Mouse (Mus musculus) embryonic facial prominence, embryonic 14.5 days (tissue): ENCODE data around the gene Sec22c. TPM values are rescaled to one million over a fixed set of nuclear protein-coding genes. Genes with fewer than 3 reads are reported as not detected.

Source experiments
- ATAC-seq: fragments of 200-750 bp; cut with Nextera tagmentation; 2 replicates; pipeline ENCODE4 v1.8.0; 2017; ENCODE audit warnings: low read depth, moderate number of reproducible peaks, moderate TSS enrichment
- DNase-seq: peaks from one replicate; pipeline ENCODE4 v3.0.0-alpha.2; 2015; ENCODE audit warnings: low spot score
- H3K27ac ChIP-seq: fragments of 300-500 bp; sonication (generic); replicated peaks from 2 replicates; pipeline ENCODE4 v1.5.1; 2014; ENCODE audit warnings: low read depth, mild to moderate bottlenecking, low read length, moderate library complexity
- H3K27me3 ChIP-seq: fragments of 300-500 bp; sonication (generic); replicated peaks from 2 replicates; pipeline ENCODE4 v1.6.1; 2014; ENCODE audit warnings: low read length; ENCODE audit not compliant: control insufficient read depth, insufficient read depth
- H3K36me3 ChIP-seq: fragments of 300-500 bp; sonication (generic); 2 replicates; pipeline ENCODE4 v1.6.1; 2014; ENCODE audit warnings: low read length, mixed read lengths; ENCODE audit not compliant: control insufficient read depth, insufficient read depth
- H3K4me1 ChIP-seq: fragments of 300-500 bp; sonication (generic); 2 replicates; pipeline ENCODE4 v1.6.1; 2014; ENCODE audit warnings: antibody characterized with exemption, low read length; ENCODE audit not compliant: control insufficient read depth, insufficient read depth
- H3K4me2 ChIP-seq: fragments of 300-500 bp; sonication (generic); 2 replicates; pipeline ENCODE4 v1.6.1; 2014; ENCODE audit warnings: low read depth, mild to moderate bottlenecking, low read length, moderate library complexity, mixed read lengths
- H3K4me3 ChIP-seq: fragments of 300-500 bp; sonication (generic); 2 replicates; pipeline ENCODE4 v1.5.1; 2014; ENCODE audit warnings: low read depth, mild to moderate bottlenecking, low read length
- H3K9ac ChIP-seq: fragments of 300-500 bp; sonication (generic); 2 replicates; pipeline ENCODE4 v1.6.1; 2014; ENCODE audit warnings: low read depth, mild to moderate bottlenecking, low read length, moderate library complexity, mixed read lengths
- H3K9me3 ChIP-seq: fragments of 300-500 bp; sonication (generic); 2 replicates; pipeline ENCODE4 v1.6.1; 2016; ENCODE audit warnings: low read length; ENCODE audit not compliant: control insufficient read depth
- WGBS: fragments of 180-500 bp; shearing (Covaris S2); extraction: QIAGEN DNeasy Blood & Tissue Kit; methylation state at CpG from one replicate; pipeline ENCODE4 v1.1.7; 2014; 5-methylcytosine and 5-hydroxymethylcytosine counted together
- polyA plus RNA-seq: library from polyadenylated mRNA; unstranded; fragments of >200 nt; fragmentation: Nextera tagmentation; extraction: Ambion mirVana; gene quantifications from 2 replicates; pipeline ENCODE4 v1.2.1, GENCODE M21; 2014

Sec22c gene
- polyA plus RNA-seq, 1 experiment from 2014 or later, result 10.9 TPM

DNA sequence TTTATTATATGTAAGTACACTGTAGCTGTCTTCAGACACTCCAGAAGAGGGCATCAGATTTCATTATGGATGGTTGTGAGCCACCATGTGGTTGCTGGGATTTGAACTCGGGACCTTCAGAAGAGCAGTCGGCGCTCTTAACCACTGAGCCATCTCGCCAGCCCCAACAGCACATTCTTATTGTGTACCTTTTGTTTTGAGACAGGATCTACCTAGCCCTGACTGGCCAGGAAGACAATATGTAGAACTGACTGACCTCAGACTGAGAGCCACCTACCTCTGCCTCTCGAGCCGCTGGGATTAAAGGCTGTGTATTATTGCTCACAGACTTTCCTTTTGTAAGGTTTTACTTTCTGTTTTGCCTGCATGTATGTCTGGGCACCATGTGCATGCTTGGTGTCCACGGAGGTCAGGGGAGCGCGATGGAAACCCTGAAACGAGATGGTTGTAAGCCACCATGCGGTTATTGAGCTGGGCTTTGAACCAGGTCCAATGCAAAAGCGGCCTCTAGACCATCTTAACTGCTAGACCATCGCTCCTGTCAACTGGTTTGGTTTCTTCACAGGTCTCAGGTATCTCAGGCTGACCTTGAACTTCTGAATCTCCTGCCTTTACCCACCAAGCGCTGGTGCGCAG lies 12.9 kb upstream of the Sec22c start:
- H3K4me1 ChIP-seq, result peaks cover 8% of the 10 kb centered on the region
- peak overlapping the region; percentile 98 for H3K9ac ChIP-seq
- peak overlapping the region; percentile 93 for H3K27ac ChIP-seq
- ATAC-seq, result no peak
- no peaks in the 10 kb centered on the region for H3K27me3 ChIP-seq
- peaks cover 5% of the 10 kb centered on the region; the same call in 1 of the 2 replicates for H3K9me3 ChIP-seq
- H3K4me2 ChIP-seq, result peak overlapping the region; percentile 74
- DNase-seq, result no peak
- 66% methylated on average over 15 of the region's 15 CpGs for WGBS
- H3K36me3 ChIP-seq, result peaks cover 4% of the 10 kb centered on the region; the same call in 1 of the 2 replicates
- H3K4me3 ChIP-seq, result peak overlapping the region; percentile 93

DNA sequence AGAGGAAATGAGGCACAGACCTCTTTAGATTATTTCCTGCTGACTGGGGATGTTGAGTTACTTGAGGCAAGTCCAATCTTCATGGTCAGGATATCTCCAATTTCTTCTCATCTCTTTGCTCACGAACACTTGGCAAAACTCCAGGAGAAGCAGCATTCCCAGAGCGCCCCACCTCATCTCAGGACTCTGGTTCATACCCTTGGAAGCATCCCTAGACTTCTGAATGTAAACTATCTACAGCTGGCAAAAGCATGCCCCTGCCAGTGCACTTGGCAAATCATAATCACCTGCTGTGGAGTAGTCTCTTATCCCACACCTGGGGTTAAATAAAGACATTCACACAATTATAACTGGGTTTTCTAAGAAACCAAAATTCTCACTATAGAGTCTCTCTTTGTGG lies 11.8 kb upstream of the Sec22c start:
- Histone ChIP-seq H3K27ac (no peak overlapping the region), H3K27me3 (no peaks in the 10 kb centered on the region), H3K9ac (no peak overlapping the region), H3K4me2 (no peak overlapping the region), H3K4me3 (no peak overlapping the region), H3K36me3 (peaks cover 11% of the 10 kb centered on the region; the same call in 1 of the 2 replicates), H3K9me3 (peaks cover 5% of the 10 kb centered on the region; the same call in 1 of the 2 replicates), H3K4me1 (peaks cover 8% of the 10 kb centered on the region)
- 80% methylated on average over 2 of the region's 2 CpGs for WGBS
- DNase-seq (no peak), ATAC-seq (no peak)

DNA sequence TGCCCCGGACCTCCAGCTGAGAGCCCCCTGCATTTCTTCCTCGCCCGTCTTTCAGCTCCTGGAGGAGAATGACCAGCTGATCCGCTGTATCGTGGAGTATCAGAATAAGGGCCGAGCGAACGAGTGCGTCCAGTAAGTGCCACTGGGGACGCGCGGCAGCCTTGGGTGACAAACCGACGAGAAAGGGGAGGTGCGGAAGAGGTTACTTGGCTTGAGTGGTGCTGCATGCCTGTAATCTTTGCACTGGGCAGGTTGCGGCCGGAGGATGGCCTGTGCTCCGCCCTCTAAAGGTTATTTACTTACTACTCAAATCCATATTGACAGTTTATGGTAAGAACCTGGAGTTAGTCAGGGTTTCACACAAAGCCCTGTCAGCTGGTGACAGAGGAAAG lies 5.3 kb upstream of the Sec22c start:
- Histone ChIP-seq H3K4me3 (peak overlapping the region; percentile 80), H3K36me3 (peaks cover 11% of the 10 kb centered on the region; the same call in 1 of the 2 replicates), H3K9me3 (no peaks in the 10 kb centered on the region), H3K4me1 (peaks cover 9% of the 10 kb centered on the region), H3K9ac (peak overlapping the region; percentile 89), H3K4me2 (peak overlapping the region; percentile 83), H3K27me3 (no peaks in the 10 kb centered on the region), H3K27ac (peak overlapping the region; percentile 93)
- 0% methylated on average over 18 of the region's 18 CpGs for WGBS
- DNase-seq, result no peak
- peak; percentile 9; the same call in 1 of the 2 replicates for ATAC-seq

DNA sequence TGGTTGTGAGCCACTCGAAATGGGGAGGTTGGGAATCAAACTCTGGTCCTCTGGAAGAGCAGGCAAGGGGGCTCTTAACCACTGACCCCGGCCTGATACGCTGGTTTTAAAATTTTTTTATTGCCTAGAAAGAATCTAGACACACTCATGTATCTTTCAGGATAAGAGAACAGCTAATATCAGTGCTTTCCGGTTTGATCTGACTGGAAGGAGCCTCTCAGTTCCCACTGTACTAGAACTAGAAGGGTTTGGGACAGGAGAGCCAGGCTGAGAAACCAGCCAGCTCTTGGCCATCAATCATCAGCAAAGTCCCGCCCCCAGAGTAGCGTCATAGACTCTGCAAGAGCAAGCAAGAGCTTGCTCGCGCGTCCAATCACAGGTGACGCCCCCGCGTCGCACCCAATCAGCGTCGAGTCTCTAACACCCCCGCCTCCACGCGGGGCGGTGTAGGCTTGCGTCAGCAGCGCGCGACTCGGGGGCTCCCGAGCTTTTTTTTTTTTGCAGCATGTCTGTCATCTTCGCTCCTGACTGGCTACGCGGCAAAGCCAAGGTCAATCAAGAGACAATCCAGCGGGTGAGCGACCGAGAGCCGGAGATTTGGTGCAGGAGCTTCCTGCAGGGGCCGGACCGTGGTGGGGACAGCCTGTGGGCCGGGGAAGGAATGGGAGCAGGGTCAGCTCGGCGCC lies 4.8 kb upstream of the Sec22c start, which contains the start of gene Ss18l2:
Gene Ss18l2, plus strand, starts transcription at position 432 of the 686 bp plus-strand sequence.
- H3K9me3 ChIP-seq, result no peaks in the 10 kb centered on the region
- peaks cover 13% of the 10 kb centered on the region for H3K4me1 ChIP-seq
- H3K4me2 ChIP-seq, result peak within 1 kb of the TSS; percentile 83
- H3K27ac ChIP-seq, result peak within 1 kb of the TSS; percentile 93
- peaks cover 11% of the 10 kb centered on the region; the same call in 1 of the 2 replicates for H3K36me3 ChIP-seq
- ATAC-seq, result peak; percentile 98
- H3K27me3 ChIP-seq, result no peaks in the 10 kb centered on the region
- peak; percentile 100 for DNase-seq
- H3K4me3 ChIP-seq, result peak within 1 kb of the TSS; percentile 80
- peak within 1 kb of the TSS; percentile 89 for H3K9ac ChIP-seq
- 5% methylated on average over 37 of the region's 37 CpGs for WGBS

DNA sequence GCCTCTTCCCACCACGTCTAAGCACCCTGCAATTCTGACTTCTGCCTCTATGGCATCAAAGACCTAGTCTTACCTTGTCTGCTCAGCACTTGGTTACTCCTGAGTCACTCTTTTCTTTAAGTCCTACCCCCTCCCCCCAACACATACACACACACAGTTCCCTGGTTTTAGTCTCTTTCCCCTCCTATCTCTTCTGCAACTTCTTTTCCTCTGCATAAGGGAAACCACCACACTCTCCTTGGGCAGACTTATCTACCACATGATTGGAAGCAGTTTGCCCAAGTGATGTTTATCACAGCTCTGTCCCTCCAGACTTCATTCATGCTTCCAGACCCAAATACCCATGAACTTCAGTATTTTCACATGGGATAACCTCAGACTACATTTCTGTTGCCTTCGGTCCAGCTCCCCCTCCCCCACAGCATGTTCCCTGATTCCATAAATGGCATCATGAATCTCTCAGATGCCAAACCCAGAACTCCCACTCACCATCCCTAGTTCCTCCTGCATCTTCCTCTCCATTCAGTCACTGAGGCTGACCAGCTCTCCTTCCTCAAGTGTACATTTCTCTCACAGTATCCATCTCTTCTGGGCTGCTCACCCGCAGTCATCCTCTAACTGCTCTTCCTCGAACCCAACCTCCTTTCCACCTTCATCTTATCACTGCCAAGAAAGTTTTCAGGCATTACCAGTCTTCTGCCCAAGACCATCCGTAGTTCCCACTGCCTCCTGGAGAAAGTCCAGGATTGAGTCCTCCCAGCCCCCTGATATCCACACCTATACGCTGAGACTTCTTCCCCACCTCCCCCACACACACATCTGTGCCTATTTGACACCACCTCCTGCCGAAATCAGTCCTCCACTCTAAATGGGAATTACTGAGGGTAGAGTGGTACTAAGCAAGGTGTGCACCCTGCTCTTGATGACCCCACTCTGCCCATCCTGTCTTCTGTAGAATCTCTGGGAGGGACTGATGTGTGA lies 3.5 kb upstream of the Sec22c start:
- 71% methylated on average over 7 of the region's 7 CpGs for WGBS
- peaks cover 11% of the 10 kb centered on the region; the same call in 1 of the 2 replicates for H3K36me3 ChIP-seq
- no peak overlapping the region for H3K9ac ChIP-seq
- H3K4me1 ChIP-seq, result peaks cover 19% of the 10 kb centered on the region
- ATAC-seq, result no peak
- no peak overlapping the region for H3K4me2 ChIP-seq
- no peak for DNase-seq
- no peak overlapping the region for H3K4me3 ChIP-seq
- no peaks in the 10 kb centered on the region for H3K9me3 ChIP-seq
- H3K27me3 ChIP-seq, result no peaks in the 10 kb centered on the region
- H3K27ac ChIP-seq, result no peak overlapping the region

DNA sequence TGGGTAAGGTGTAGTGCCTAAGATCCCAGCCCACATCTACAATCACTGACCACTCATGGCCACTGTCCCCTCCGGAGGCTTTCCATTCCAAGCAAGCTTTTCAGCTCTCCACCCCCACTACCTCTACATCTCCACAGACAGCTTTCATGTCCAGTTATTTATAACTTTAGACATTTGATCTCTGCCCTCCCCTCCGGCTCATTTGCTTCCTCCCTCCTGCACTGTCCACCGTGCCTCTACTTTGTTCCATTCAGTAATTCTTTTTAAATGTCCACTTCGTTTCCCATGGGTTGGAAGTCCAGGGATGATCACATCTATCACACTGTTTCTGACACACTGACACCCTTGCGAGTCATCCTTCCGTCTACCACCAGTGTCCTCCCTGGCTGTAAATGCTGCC lies 2.5 kb upstream of the Sec22c start:
- DNase-seq, result no peak
- WGBS, result 60% methylated on average over 6 of the region's 6 CpGs
- H3K9ac ChIP-seq, result no peak overlapping the region

DNA sequence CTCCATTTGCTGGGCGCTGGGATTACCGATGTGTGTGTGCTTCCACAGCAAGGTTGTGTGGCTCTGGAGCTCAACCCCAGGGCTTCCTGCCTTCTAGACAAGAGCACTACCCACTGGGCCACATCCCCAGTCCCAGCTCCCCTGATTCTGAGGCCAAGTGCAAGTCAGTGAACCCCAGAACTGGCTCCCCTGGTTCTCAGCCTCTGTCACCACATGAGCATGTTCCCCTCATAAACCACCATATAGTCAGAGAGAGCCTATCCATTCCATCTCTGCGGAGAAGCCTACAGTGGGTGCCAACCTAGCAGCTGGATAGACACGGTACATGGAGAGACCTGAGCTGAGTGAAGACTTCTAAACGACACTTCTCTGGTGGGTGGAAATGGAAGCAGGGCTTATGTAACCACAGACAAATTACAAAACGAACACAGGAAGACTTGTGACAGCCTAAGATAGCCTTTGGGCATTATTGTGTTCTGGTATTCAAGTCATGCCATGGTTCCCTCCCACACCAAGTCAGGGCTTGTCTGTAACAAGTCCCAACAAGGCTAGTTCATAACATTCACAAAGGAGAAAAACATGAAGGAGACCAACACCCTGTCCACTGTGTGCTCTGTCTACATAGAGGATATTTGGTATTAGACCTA lies 862 bp upstream of the Sec22c start:
- Histone ChIP-seq H3K4me3 (no peak overlapping the region), H3K4me2 (no peak overlapping the region), H3K27ac (no peak overlapping the region), H3K4me1 (peaks cover 16% of the 10 kb centered on the region), H3K36me3 (no peaks in the 10 kb centered on the region), H3K9me3 (no peaks in the 10 kb centered on the region), H3K27me3 (no peaks in the 10 kb centered on the region), H3K9ac (no peak overlapping the region)
- WGBS, result 72% methylated on average over 6 of the region's 6 CpGs
- ATAC-seq (no peak), DNase-seq (no peak)

More for the DNA sequence above, 2.5 kb upstream of the Sec22c start:
- Histone ChIP-seq H3K27ac (no peak overlapping the region), H3K27me3 (no peaks in the 10 kb centered on the region), H3K4me3 (no peak overlapping the region), H3K36me3 (peaks cover 4% of the 10 kb centered on the region; the same call in 1 of the 2 replicates), H3K9me3 (no peaks in the 10 kb centered on the region), H3K4me2 (no peak overlapping the region), H3K4me1 (peaks cover 20% of the 10 kb centered on the region)
- ATAC-seq, result no peak

DNA sequence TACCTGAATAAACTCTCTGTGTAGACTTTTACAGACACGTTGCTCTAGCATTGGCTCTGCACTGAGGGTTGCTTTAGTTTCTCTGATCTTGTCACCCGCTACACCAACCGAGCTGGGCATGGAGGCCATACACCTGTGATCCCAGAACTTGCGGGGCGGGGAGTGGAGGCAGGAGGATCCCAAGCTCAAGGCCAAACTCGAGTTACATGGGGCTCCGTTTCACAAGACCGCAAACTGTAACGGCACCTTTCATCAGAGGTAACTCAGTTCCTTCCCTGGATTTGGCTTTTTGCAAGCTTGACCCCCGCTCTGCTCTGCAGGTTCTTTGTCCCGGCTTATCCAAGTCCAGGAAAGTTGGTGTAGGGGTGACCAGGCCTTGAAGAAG lies 1.0 kb downstream of the Sec22c start:
- peaks cover 14% of the 10 kb centered on the region for H3K4me1 ChIP-seq
- no peak for DNase-seq
- ATAC-seq, result no peak
- H3K9me3 ChIP-seq, result no peaks in the 10 kb centered on the region
- H3K27me3 ChIP-seq, result no peaks in the 10 kb centered on the region
- 32% methylated on average over 11 of the region's 11 CpGs for WGBS
- no peaks in the 10 kb centered on the region for H3K36me3 ChIP-seq
- H3K4me3 ChIP-seq, result peak overlapping the region; percentile 70
- H3K9ac ChIP-seq, result peak overlapping the region; percentile 71
- no peak overlapping the region for H3K27ac ChIP-seq
- peak overlapping the region; percentile 66 for H3K4me2 ChIP-seq
